Mouse (Mus musculus) gastrocnemius, postnatal 14 days (tissue): ENCODE results near the gene Gm4744. TPM values are rescaled to one million over a fixed set of nuclear protein-coding genes. Genes with fewer than 3 reads are reported as not detected.
"Not testable (repeated sequence)": the region's sequence is repeated elsewhere in the genome, so short reads cannot be mapped to it uniquely, and the experiment has no call there.

Source experiments
- DNase-seq: peaks from one replicate; pipeline ENCODE4 v3.0.0; 2021; ENCODE audit warnings: mixed read lengths
- intact Hi-C: fragments of 180-260 bp; cut with DNase I; formaldehyde crosslinking; loops from one replicate; pipeline ENCODE4 v1.15.1; 2025; ENCODE audit warnings: low total_unique reads
- long read RNA-seq, 2 experiments: library from polyadenylated mRNA; stranded (forward); transcript quantifications; one replicate each; pipeline ENCODE4 v2.0.0; 2021
- total RNA-seq, 2 experiments: library from RNA; stranded (reverse); gene quantifications; 2 replicates each; pipeline ENCODE4 v1.2.3; 2021

The Gm4744 gene
- not detected for total RNA-seq
- long read RNA-seq, experiment 1 = 0 reads
- long read RNA-seq, experiment 2 = 0 reads

- DNase-seq = no peak
- intact Hi-C loops = no loop called here
Observed at GRCm38 (mm10) chr6:40951770-40952169, at the start of gene Gm4744. TSS of gene Gm4744 (minus strand) at chr6:40951870.

- intact Hi-C loops = not testable (repeated sequence)
Observed at GRCm38 (mm10) chr6:40999379-40999778, 47.7 kb upstream of the Gm4744 start, which contains the start of gene Gm2663. TSS of gene Gm2663 (minus strand) at chr6:40999479.

GRCm38 (mm10) chr6:40964454-40964853, 12.8 kb upstream of the Gm4744 start, which contains the start of gene 1810009J06Rik:
TSS of gene 1810009J06Rik (plus strand) at chr6:40964754.
- DNase-seq, intact Hi-C loops: not testable (repeated sequence)

More at GRCm38 (mm10) chr6:40999379-40999778, 47.7 kb upstream of the Gm4744 start, which contains the start of gene Gm2663:
- not testable (repeated sequence) for DNase-seq

GRCm38 (mm10) chr6:40953716-40954115, 2.0 kb upstream of the Gm4744 start:
- intact Hi-C loops = no loop called here

GRCm38 (mm10) chr6:40940457-40940856, 11.2 kb downstream of the Gm4744 start, which contains the start of gene 1700074P13Rik:
TSS of gene 1700074P13Rik (minus strand) at chr6:40940557.
- intact Hi-C loops = no loop called here
- DNase-seq = no peak

More at GRCm38 (mm10) chr6:40953716-40954115, 2.0 kb upstream of the Gm4744 start:
- no peak for DNase-seq

GRCm38 (mm10) chr6:40919954-40920353, 31.7 kb downstream of the Gm4744 start:
- intact Hi-C loops = no loop called here

GRCm38 (mm10) chr6:40900287-40900686, 51.4 kb downstream of the Gm4744 start, which contains the start of gene Prss58:
TSS of gene Prss58 (minus strand) at chr6:40900387.
- DNase-seq = no peak
- intact Hi-C loops = no loop called here

More at GRCm38 (mm10) chr6:40919954-40920353, 31.7 kb downstream of the Gm4744 start:
- DNase-seq = no peak

Other genes starting within 250 kb of the Gm4744 start
- gene Moxd2, start 64.4 kb downstream of the Gm4744 start, total RNA-seq = not detected
- not detected for gene Prss58, start 51.5 kb downstream of the Gm4744 start, total RNA-seq
- not detected for gene 1700074P13Rik, start 11.3 kb downstream of the Gm4744 start, total RNA-seq
- not detected for gene 1810009J06Rik, start 12.9 kb upstream of the Gm4744 start, total RNA-seq
- gene Gm2663, start 47.6 kb upstream of the Gm4744 start, total RNA-seq = not detected
- not detected for gene 2210010C04Rik, start 83.6 kb upstream of the Gm4744 start, total RNA-seq